Mouse (Mus musculus) CH12.LX (cell line): Measurements from ENCODE around the gene Psmb7. TPM values are rescaled to one million over a fixed set of nuclear protein-coding genes. Genes with fewer than 3 reads are reported as not detected.

Source experiments
- DNase-seq: peaks from one replicate; pipeline ENCODE4 v3.0.0-alpha.2; 2013; ENCODE audit errors: extremely low read depth
- H3K27ac ChIP-seq: 2 replicates; pipeline ENCODE4 v1.5.1; 2012; ENCODE audit warnings: low read depth, mild to moderate bottlenecking, control low read depth, moderate library complexity; ENCODE audit not compliant: insufficient read depth
- H3K27me3 ChIP-seq: replicated peaks from 2 replicates; pipeline ENCODE3; 2012; ENCODE audit warnings: inconsistent platforms
- H3K36me3 ChIP-seq, 2 experiments: replicated peaks in 1 of 2; 2 replicates each; pipeline versions ENCODE3 to v1.6.1; 2012; ENCODE audit warnings: inconsistent platforms in 1 of 2, low read length in 1 of 2, mild to moderate bottlenecking in 1 of 2, mixed read lengths in 1 of 2, moderate library complexity in 1 of 2; ENCODE audit not compliant: control insufficient read depth in 1 of 2, insufficient read depth in 1 of 2
- H3K4me1 ChIP-seq, 2 experiments: 2 replicates each; pipeline ENCODE4 v1.6.1; 2012; ENCODE audit warnings: inconsistent platforms in 1 of 2, moderate library complexity in 1 of 2; ENCODE audit not compliant: insufficient read depth in 2 of 2, control insufficient read depth in 1 of 2
- H3K4me2 ChIP-seq: 2 replicates; pipeline ENCODE4 v1.6.1; 2012; ENCODE audit warnings: low read depth, mild to moderate bottlenecking, control low read depth; ENCODE audit not compliant: poor library complexity, insufficient read depth, severe bottlenecking
- H3K4me3 ChIP-seq, 3 experiments: fragments of 150-350 bp in 1 of 3; sonication (generic) in 1 of 3; replicated peaks in 1 of 3; 2 replicates each; pipeline versions ENCODE3 to v1.5.1; 2011 to 2012; ENCODE audit warnings: low read depth in 2 of 3, low read length in 2 of 3, mild to moderate bottlenecking in 2 of 3, moderate library complexity in 2 of 3, control low read depth in 1 of 3, improper control_type of control experiment in 1 of 3, inconsistent platforms in 1 of 3, mixed read lengths in 1 of 3; ENCODE audit not compliant: poor library complexity in 1 of 3
- H3K79me2 ChIP-seq: replicated peaks from 2 replicates; pipeline ENCODE4 v1.6.1; 2012; ENCODE audit warnings: mild to moderate bottlenecking, moderate library complexity; ENCODE audit not compliant: control insufficient read depth, poor library complexity, insufficient read depth, severe bottlenecking; ENCODE audit errors: extremely low read depth
- H3K9ac ChIP-seq: 2 replicates; pipeline ENCODE4 v1.6.1; 2012; ENCODE audit warnings: low read depth, mild to moderate bottlenecking, control low read depth, moderate library complexity; ENCODE audit not compliant: insufficient read depth
- H3K9me3 ChIP-seq: replicated peaks from 2 replicates; pipeline ENCODE3; 2012; ENCODE audit warnings: low read length, inconsistent platforms, mixed read lengths
- BHLHE40 ChIP-seq: IDR thresholded peaks from 2 replicates; pipeline ENCODE4 v1.6.1; 2011; ENCODE audit warnings: mild to moderate bottlenecking, low read depth, low read length, improper control_type of control experiment
- CHD2 ChIP-seq: IDR thresholded peaks from 2 replicates; pipeline ENCODE4 v1.6.1; 2011; ENCODE audit warnings: low read length, improper control_type of control experiment
- CTCF ChIP-seq, 2 experiments: IDR thresholded peaks in 1 of 2; conservative IDR thresholded peaks in 1 of 2; 2 replicates each; pipeline ENCODE4 v1.5.1; 2011 to 2012; ENCODE audit warnings: low read depth in 2 of 2, low read length in 2 of 2, improper control_type of control experiment in 1 of 2, inconsistent platforms in 1 of 2, mild to moderate bottlenecking in 1 of 2, moderate library complexity in 1 of 2
- ELF1 ChIP-seq: IDR thresholded peaks from 2 replicates; pipeline ENCODE4 v1.6.1; 2014; ENCODE audit warnings: low read depth, mild to moderate bottlenecking, inconsistent platforms, low read length, improper control_type of control experiment
- EP300 ChIP-seq: IDR thresholded peaks from 2 replicates; pipeline ENCODE4 v1.6.1; 2011; ENCODE audit warnings: low read length, improper control_type of control experiment
- ETS1 ChIP-seq: conservative IDR thresholded peaks from 2 replicates; pipeline ENCODE4 v1.6.1; 2012; ENCODE audit warnings: low read depth, mild to moderate bottlenecking, inconsistent platforms, low read length, improper control_type of control experiment, moderate library complexity
- IRF4 ChIP-seq: IDR thresholded peaks from 2 replicates; pipeline ENCODE4 v1.6.1; 2014; ENCODE audit warnings: low read depth, mild to moderate bottlenecking, inconsistent platforms, low read length, improper control_type of control experiment
- JUN ChIP-seq: IDR thresholded peaks from 2 replicates; pipeline ENCODE4 v1.6.1; 2011; ENCODE audit warnings: low read depth, mild to moderate bottlenecking, low read length, improper control_type of control experiment, moderate library complexity; ENCODE audit not compliant: insufficient read depth
- JUND ChIP-seq: conservative IDR thresholded peaks from 2 replicates; pipeline ENCODE4 v1.6.1; 2011; ENCODE audit warnings: low read depth, low read length, improper control_type of control experiment
- MAX ChIP-seq: IDR thresholded peaks from 2 replicates; pipeline ENCODE4 v1.6.1; 2011; ENCODE audit warnings: low read length, improper control_type of control experiment
- MYC ChIP-seq: IDR thresholded peaks from 2 replicates; pipeline ENCODE4 v1.6.1; 2011; ENCODE audit warnings: low read depth, mild to moderate bottlenecking, improper control_type of control experiment, low read length
- NRF1 ChIP-seq: IDR thresholded peaks from 2 replicates; pipeline ENCODE4 v1.6.1; 2014; ENCODE audit warnings: low read depth, mild to moderate bottlenecking, inconsistent platforms, low read length, improper control_type of control experiment, moderate library complexity
- PAX5 ChIP-seq: IDR thresholded peaks from 2 replicates; pipeline ENCODE4 v1.6.1; 2012; ENCODE audit warnings: low read length, inconsistent platforms, mixed read lengths
- POLR2A ChIP-seq: IDR thresholded peaks from 2 replicates; pipeline ENCODE4 v1.6.1; 2011; ENCODE audit warnings: low read depth, mild to moderate bottlenecking, improper control_type of control experiment, low read length
- RAD21 ChIP-seq: IDR thresholded peaks from 2 replicates; pipeline ENCODE4 v1.6.1; 2011; ENCODE audit warnings: low read depth, mild to moderate bottlenecking, low read length, improper control_type of control experiment, moderate library complexity
- RCOR1 ChIP-seq: conservative IDR thresholded peaks from 2 replicates; pipeline ENCODE4 v1.6.1; 2012; ENCODE audit warnings: low read depth, mild to moderate bottlenecking, inconsistent platforms, low read length, improper control_type of control experiment
- USF1 ChIP-seq: IDR thresholded peaks from 2 replicates; pipeline ENCODE4 v1.6.1; 2014; ENCODE audit warnings: low read depth, mild to moderate bottlenecking, inconsistent platforms, low read length, improper control_type of control experiment
- USF2 ChIP-seq: conservative IDR thresholded peaks from 2 replicates; pipeline ENCODE4 v1.6.1; 2011; ENCODE audit warnings: low read depth, low read length, improper control_type of control experiment
- ZC3H11A ChIP-seq: IDR thresholded peaks from 2 replicates; pipeline ENCODE4 v1.6.1; 2012; ENCODE audit warnings: low read depth, mild to moderate bottlenecking, inconsistent platforms, low read length, improper control_type of control experiment
- ZKSCAN1 ChIP-seq: IDR thresholded peaks from 2 replicates; pipeline ENCODE4 v1.6.1; 2012; ENCODE audit warnings: low read depth, inconsistent platforms, low read length, improper control_type of control experiment, borderline replicate concordance
- ZMIZ1 ChIP-seq: IDR thresholded peaks from 2 replicates; pipeline ENCODE4 v1.6.1; 2012; ENCODE audit warnings: low read depth, mild to moderate bottlenecking, inconsistent platforms, low read length, improper control_type of control experiment
- ZNF384 ChIP-seq: IDR thresholded peaks from 2 replicates; pipeline ENCODE4 v1.6.1; 2012; ENCODE audit warnings: low read depth, low read length, improper control_type of control experiment, inconsistent platforms
- dilution Hi-C: fragments of 300-500 bp; cut with MboI; formaldehyde crosslinking; loops from 2 replicates; pipeline ENCODE4 v1.14.3; 2020; ENCODE audit warnings: low sequenced_read_pairs; ENCODE audit not compliant: extremely low pct_unique_long_range_greater_than_20kb, extremely low pct_ligation_motif_present
- in situ Hi-C: fragments of 300-500 bp; cut with MboI; formaldehyde crosslinking; loops from 3 replicates; pipeline ENCODE4 v1.14.3; 2019; ENCODE audit warnings: low sequenced_read_pairs, low pct_ligation_motif_present, low pct_unique_long_range_greater_than_20kb, mixed read lengths
- polyA plus RNA-seq: library from polyadenylated mRNA; unstranded; fragments of >175 nt; gene quantifications from 2 replicates; pipeline ENCODE4 v1.2.1, GENCODE M21; 2012; ENCODE audit warnings: low read depth; ENCODE audit not compliant: insufficient read length
- total RNA-seq, 2 experiments: library from RNA; depleted of rRNA; stranded (reverse); fragments of 300-350 nt in 1 of 2; fragments of >200 nt in 1 of 2; gene quantifications; 2 replicates each; pipeline ENCODE4 v1.2.3; 2012 to 2014

The Psmb7 gene
- total and polyA plus RNA-seq, 3 experiments, result 334 to 415 (median 389) TPM

DNA sequence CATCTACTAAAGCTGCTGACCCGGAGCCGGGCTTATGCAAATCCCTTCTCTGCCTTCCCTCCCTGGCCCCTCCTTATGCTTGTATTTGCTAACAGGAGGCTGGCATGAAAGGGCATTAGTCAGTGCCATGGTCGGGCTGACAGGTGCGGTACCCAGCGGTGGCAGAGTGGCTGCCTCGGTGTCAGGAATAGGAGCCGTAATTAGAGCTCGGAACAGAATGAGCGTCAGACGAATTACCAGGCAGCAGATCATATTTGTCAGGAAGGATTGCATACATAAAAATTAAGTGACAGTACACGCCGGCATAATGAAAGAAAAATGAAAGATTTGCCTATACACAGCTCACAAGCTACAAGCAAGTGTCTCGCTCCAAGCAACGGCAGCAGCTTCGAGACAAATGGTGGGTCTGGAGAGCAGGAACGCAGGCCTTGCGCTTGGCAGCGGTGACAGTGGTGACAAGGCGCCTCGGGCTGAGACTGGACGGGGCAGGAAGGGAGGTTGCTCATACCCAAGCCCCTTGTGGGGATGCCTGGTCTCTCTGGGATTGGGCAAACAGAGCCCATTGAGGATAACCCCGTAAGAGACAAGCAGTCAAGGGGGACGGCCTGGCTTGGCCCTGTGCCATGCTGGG lies 71.8 kb downstream of the Psmb7 start (continued):
- TF ChIP-seq BHLHE40 (no peak), JUN (no peak), RAD21 (no peak)

DNA sequence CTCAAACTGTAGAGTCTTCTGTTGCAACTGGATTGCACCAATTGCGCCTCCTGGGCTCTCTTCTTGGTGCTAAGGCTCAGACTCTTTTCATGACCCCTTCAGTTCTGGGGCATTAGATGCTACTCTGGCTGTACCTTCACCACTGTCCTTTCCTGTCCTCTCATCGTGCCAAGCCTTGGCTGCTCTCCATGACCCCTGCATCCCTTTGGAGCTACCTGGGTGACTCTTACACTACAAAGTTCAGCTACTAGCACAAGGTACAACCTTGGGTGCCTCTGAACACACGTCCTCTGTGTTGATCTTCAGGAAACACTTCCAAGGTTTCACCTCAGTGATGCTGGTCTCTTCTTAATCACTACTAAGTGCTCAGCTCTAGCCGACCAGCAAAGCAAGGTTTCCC lies 81.3 kb downstream of the Psmb7 start:
- Histone ChIP-seq H3K4me1 (no peaks in the 10 kb centered on the region), H3K9ac (no peak overlapping the region), H3K4me3 (no peak overlapping the region), H3K4me2 (no peak overlapping the region), H3K9me3 (no peaks in the 10 kb centered on the region), H3K27me3 (no peaks in the 10 kb centered on the region), H3K79me2 (no peaks in the 10 kb centered on the region)
- in situ Hi-C loops, result no loop called here
- DNase-seq, result no peak
- TF ChIP-seq MAX (no peak), ZC3H11A (no peak), CTCF (conservative IDR thresholded peaks at IDR 0.05 in 1 of 2, IDR thresholded peaks at IDR 0.05 in 1 of 2; ENCODE audit: low read depth in 2 of 2, low read length in 2 of 2) (no peak), ETS1 (no peak), ZMIZ1 (no peak), IRF4 (no peak), PAX5 (no peak), ZNF384 (no peak), JUND (no peak), BHLHE40 (no peak), EP300 (no peak)
- TF ChIP-seq, all 38 proteins: peak for 0
- dilution Hi-C loops, result no loop called here
- H3K27ac ChIP-seq, result no peak overlapping the region
- H3K36me3 ChIP-seq, result peaks cover 56 to 79% of the 10 kb centered on the region in 2 experiments

DNA sequence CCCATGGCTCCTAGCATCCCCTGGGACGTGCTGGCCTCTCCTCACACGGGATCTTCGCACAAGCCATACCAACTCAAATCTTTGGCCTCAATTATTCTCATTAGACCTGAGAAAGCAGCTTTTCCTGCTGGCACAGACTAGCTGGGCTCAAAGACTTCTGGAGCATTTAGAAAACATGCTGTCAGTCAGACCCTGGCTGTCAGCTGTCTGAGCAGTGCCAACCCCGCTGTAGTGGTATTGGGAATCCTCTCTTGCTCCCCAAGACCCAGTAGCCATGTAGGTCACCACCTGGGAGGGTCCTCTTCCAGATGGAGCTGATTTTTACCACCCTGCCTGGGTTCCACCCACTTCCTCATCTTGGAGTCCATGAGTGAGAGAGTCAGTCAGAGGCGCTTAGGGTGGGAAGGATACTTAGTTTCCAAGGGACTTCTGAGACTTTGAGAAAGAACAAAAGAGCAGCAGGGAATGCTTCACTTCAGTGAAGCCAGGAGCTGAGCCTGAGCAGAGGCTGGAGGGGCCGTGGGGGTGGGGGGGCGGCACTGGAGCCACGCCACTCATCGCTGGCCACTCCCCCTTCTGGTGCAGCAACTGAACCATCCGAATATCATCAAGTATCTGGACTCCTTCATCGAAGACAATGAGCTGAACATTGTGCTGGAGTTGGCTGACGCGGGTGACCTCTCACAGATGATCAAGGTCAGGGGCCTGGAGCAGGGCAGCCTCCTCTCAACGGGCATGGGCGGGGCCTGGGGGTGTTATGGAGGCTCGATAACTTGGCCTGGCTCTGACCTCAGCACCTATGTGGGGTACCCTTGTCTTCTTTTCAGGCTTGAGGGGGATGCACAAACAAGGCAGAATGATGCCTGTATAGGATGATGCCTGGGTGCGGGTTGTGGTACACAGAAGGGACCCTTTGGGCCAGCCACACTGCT lies 83.3 kb downstream of the Psmb7 start:
- H3K79me2 ChIP-seq, result no peaks in the 10 kb centered on the region
- H3K9ac ChIP-seq, result no peak overlapping the region
- peaks cover 6% of the 10 kb centered on the region in 2 experiments for H3K4me1 ChIP-seq
- no peaks in the 10 kb centered on the region for H3K27me3 ChIP-seq
- no peak for TF ChIP-seq ZKSCAN1
- no peak for TF ChIP-seq CHD2
- no peak for TF ChIP-seq NRF1
- no peak for TF ChIP-seq PAX5
- TF ChIP-seq ELF1, result no peak
- no peak for TF ChIP-seq RCOR1
- no peak for TF ChIP-seq BHLHE40
- no peak for TF ChIP-seq MYC
- no peak for TF ChIP-seq POLR2A
- no peak for TF ChIP-seq USF1
- TF ChIP-seq ZNF384, result no peak
- TF ChIP-seq USF2, result no peak
- in situ Hi-C loops (no loop called here), dilution Hi-C loops (no loop called here)
- H3K36me3 ChIP-seq, result peaks cover 49 to 84% of the 10 kb centered on the region in 2 experiments
- H3K4me2 ChIP-seq, result no peak overlapping the region
- no peak overlapping the region for H3K27ac ChIP-seq
- no peak overlapping the region for H3K4me3 ChIP-seq
- H3K9me3 ChIP-seq, result no peaks in the 10 kb centered on the region
- DNase-seq, result no peak
